Mouse (Mus musculus) ES-Bruce4 (cell line): Measurements from ENCODE around the gene Bcl2l1. TPM values are rescaled to one million over a fixed set of nuclear protein-coding genes. Genes with fewer than 3 reads are reported as not detected.

ENCODE experiments used
- H3K27ac ChIP-seq: 2 replicates; pipeline ENCODE4 v1.5.1; 2012; ENCODE audit warnings: low read length, inconsistent platforms; ENCODE audit not compliant: insufficient read depth
- H3K27me3 ChIP-seq: 2 replicates; pipeline ENCODE4 v1.6.1; 2012; ENCODE audit warnings: mild to moderate bottlenecking, low read length, inconsistent platforms; ENCODE audit not compliant: control insufficient read depth, poor library complexity, insufficient read depth, severe bottlenecking
- H3K36me3 ChIP-seq: 2 replicates; pipeline ENCODE4 v1.6.1; 2012; ENCODE audit warnings: inconsistent platforms, mild to moderate bottlenecking, low read length, moderate library complexity; ENCODE audit not compliant: control insufficient read depth, poor library complexity, insufficient read depth, severe bottlenecking
- H3K4me1 ChIP-seq: one replicate; pipeline ENCODE4 v1.8.1; 2011; ENCODE audit warnings: low read length; ENCODE audit not compliant: control insufficient read depth, insufficient read depth
- H3K4me3 ChIP-seq: 2 replicates; pipeline ENCODE4 v1.5.1; 2011; ENCODE audit warnings: low read depth, mild to moderate bottlenecking, low read length
- H3K9ac ChIP-seq: 2 replicates; pipeline ENCODE4 v1.6.1; 2012; ENCODE audit warnings: low read depth, mild to moderate bottlenecking, inconsistent platforms; ENCODE audit not compliant: poor library complexity, severe bottlenecking
- H3K9me3 ChIP-seq: replicated peaks from 2 replicates; pipeline ENCODE4 v1.6.1; 2012; ENCODE audit warnings: mild to moderate bottlenecking, low read length, inconsistent platforms; ENCODE audit not compliant: control insufficient read depth, poor library complexity, insufficient read depth, severe bottlenecking
- CTCF ChIP-seq: IDR thresholded peaks from one replicate; pipeline ENCODE4 v1.8.1; 2011; ENCODE audit warnings: low read depth, low read length
- EP300 ChIP-seq: IDR thresholded peaks from 2 replicates; pipeline ENCODE4 v1.6.1; 2011; ENCODE audit warnings: low read depth, low read length; ENCODE audit not compliant: insufficient read depth
- POLR2A ChIP-seq: IDR thresholded peaks from one replicate; pipeline ENCODE4 v1.8.1; 2011; ENCODE audit warnings: low read length; ENCODE audit not compliant: insufficient read depth
- polyA plus RNA-seq: library from polyadenylated mRNA; stranded (reverse); fragments of >200 nt; gene quantifications from 2 replicates; pipeline ENCODE4 v1.2.4, GENCODE M21; 2011; ENCODE audit warnings: low read depth; ENCODE audit not compliant: missing spikeins, insufficient read depth, insufficient read length

The Bcl2l1 gene
- polyA plus RNA-seq, 1 experiment = 108 TPM

GRCm38 (mm10) chr2:152766387-152767123 is 65.0 kb downstream of the Bcl2l1 start:
- Histone ChIP-seq H3K9ac (no peak overlapping the region), H3K27me3 (no peaks in the 10 kb centered on the region), H3K36me3 (no peaks in the 10 kb centered on the region), H3K4me3 (no peak overlapping the region), H3K4me1 (peaks cover 4% of the 10 kb centered on the region), H3K27ac (no peak overlapping the region), H3K9me3 (no peaks in the 10 kb centered on the region)
- TF ChIP-seq POLR2A (no peak), CTCF (peak; percentile 95), EP300 (0 out of 2 replicates have a peak, but pooled peaks have one; percentile 36)

- Histone ChIP-seq H3K9me3 (no peaks in the 10 kb centered on the region), H3K27ac (no peak overlapping the region), H3K4me3 (no peak overlapping the region), H3K4me1 (peaks cover 4% of the 10 kb centered on the region), H3K27me3 (no peaks in the 10 kb centered on the region), H3K36me3 (no peaks in the 10 kb centered on the region), H3K9ac (no peak overlapping the region)
- no peak for TF ChIP-seq CTCF
- no peak for TF ChIP-seq POLR2A
- TF ChIP-seq EP300 = no peak
Measured at GRCm38 (mm10) chr2:152765045-152765674, 66.4 kb downstream of the Bcl2l1 start.

- H3K4me1 ChIP-seq = no peaks in the 10 kb centered on the region
- TF ChIP-seq POLR2A (no peak), CTCF (no peak), EP300 (no peak)
- H3K27ac ChIP-seq = no peak overlapping the region
- no peaks in the 10 kb centered on the region for H3K27me3 ChIP-seq
- no peaks in the 10 kb centered on the region for H3K9me3 ChIP-seq
- H3K9ac ChIP-seq = peak overlapping the region; percentile 14; the same call in 1 of the 2 replicates
- peak overlapping the region; percentile 12; the same call in 1 of the 2 replicates for H3K4me3 ChIP-seq
- no peaks in the 10 kb centered on the region for H3K36me3 ChIP-seq
Measured at GRCm38 (mm10) chr2:152764172-152765044, 67.1 kb downstream of the Bcl2l1 start.

GRCm38 (mm10) chr2:152763310-152763709 is 68.2 kb downstream of the Bcl2l1 start:
- Histone ChIP-seq H3K4me1 (no peaks in the 10 kb centered on the region), H3K4me3 (no peak overlapping the region), H3K9ac (no peak overlapping the region), H3K36me3 (no peaks in the 10 kb centered on the region), H3K27me3 (no peaks in the 10 kb centered on the region), H3K9me3 (no peaks in the 10 kb centered on the region), H3K27ac (no peak overlapping the region)
- TF ChIP-seq EP300 = no peak
- TF ChIP-seq CTCF = no peak
- TF ChIP-seq POLR2A = no peak

- Histone ChIP-seq H3K9ac (no peak overlapping the region), H3K27me3 (no peaks in the 10 kb centered on the region), H3K4me1 (no peaks in the 10 kb centered on the region), H3K9me3 (no peaks in the 10 kb centered on the region), H3K4me3 (no peak overlapping the region), H3K27ac (no peak overlapping the region), H3K36me3 (no peaks in the 10 kb centered on the region)
- TF ChIP-seq POLR2A (no peak), EP300 (no peak), CTCF (no peak)
Measured at GRCm38 (mm10) chr2:152758351-152758750, 73.2 kb downstream of the Bcl2l1 start.
